Mouse (Mus musculus) B cell, adult 67 days (primary cell): ENCODE measurements around the gene Cyp2j13. TPM values are rescaled to one million over a fixed set of nuclear protein-coding genes. Genes with fewer than 3 reads are reported as not detected.

ENCODE experiments used
- total RNA-seq, 2 experiments: library from RNA; stranded (reverse); gene quantifications; 4 replicates each; pipeline ENCODE4 v1.2.4; 2023

Gene Cyp2j13
- not detected for total RNA-seq

DNA sequence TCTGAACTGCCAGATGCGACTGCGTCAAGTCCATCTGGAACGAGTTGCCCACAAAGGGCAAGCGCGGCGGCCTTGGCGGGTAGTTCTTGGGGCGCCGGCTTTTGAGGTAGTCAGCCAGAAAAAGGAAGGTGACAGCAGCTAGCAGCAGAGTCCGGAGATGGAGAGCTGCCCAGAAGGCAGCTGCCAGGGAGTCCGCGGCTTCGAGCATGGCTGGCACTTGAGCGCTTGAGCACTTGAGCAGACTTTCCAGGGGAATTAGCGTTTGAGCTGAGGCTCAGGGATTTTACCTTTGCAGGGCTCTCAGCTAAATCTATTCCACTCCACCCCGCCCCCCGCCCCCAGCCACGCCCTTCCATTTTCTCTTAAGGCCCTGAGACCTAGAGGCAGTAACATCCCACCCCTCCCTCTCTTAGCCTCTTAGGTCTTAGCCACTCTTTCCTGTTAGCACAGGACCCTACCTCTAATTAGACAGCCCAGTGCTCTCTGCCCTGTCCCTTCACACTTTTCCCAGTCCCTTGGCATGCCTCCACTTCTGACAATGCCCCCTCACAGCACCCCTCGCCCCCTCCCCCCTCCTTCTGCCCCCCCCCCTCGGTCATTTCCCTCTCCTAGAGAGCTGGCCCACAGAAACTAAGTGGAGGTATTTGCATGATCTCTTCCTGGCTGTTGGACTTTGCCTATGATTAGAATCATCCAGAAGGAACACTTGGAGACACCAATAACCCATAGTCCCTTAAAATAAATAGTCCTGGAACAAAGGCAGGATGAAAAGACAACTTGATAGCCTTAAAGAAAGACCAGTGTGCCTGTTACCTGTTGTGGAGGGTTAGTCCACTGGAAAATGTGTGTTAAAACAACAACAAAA lies at the start of gene Cyp2j13:
Gene Cyp2j13 (minus strand): TSS at position 286 of the 865 bp plus-strand sequence.

Other genes with a start within 250 kb of the Cyp2j13 start
- 10 to 100 TPM; 24.1 to 27.2 TPM for gene Hook1, start 110.3 kb downstream of the Cyp2j13 start, total RNA-seq
- gene Cyp2j12, start 63.6 kb upstream of the Cyp2j13 start, total RNA-seq = not detected
- not detected for gene Cyp2j7, start 159.1 kb upstream of the Cyp2j13 start, total RNA-seq